Mouse (Mus musculus) MEL (cell line): Measurements from ENCODE around the gene Nubp2. TPM values are rescaled to one million over a fixed set of nuclear protein-coding genes. Genes with fewer than 3 reads are reported as not detected.

ENCODE experiments used
- DNase-seq: peaks from one replicate; pipeline ENCODE4 v3.0.0; 2011; ENCODE audit warnings: low read depth, low spot score
- H3K27ac ChIP-seq: 2 replicates; pipeline ENCODE4 v1.5.1; 2012; ENCODE audit warnings: low read depth, mild to moderate bottlenecking, control low read depth, low read length, moderate library complexity; ENCODE audit not compliant: control insufficient read depth
- H3K27me3 ChIP-seq, 2 experiments: fragments of 150-350 bp in 1 of 2; sonication (generic) in 1 of 2; 2 replicates each; pipeline ENCODE4 v1.6.1; 2012; ENCODE audit warnings: low read length in 2 of 2, mild to moderate bottlenecking in 2 of 2, improper control_type of control experiment in 1 of 2, moderate library complexity in 1 of 2; ENCODE audit not compliant: insufficient read depth in 2 of 2, control insufficient read depth in 1 of 2
- H3K36me3 ChIP-seq, 2 experiments: 2 replicates each; pipeline ENCODE4 v1.6.1; 2012 to 2014; ENCODE audit warnings: low read length in 2 of 2, improper control_type of control experiment in 1 of 2, inconsistent platforms in 1 of 2, mild to moderate bottlenecking in 1 of 2; ENCODE audit not compliant: insufficient read depth in 2 of 2, control insufficient read depth in 1 of 2
- H3K4me1 ChIP-seq, 2 experiments: fragments of 150-350 bp in 1 of 2; sonication (generic) in 1 of 2; 2 replicates each; pipeline ENCODE4 v1.6.1; 2012; ENCODE audit warnings: low read length in 2 of 2, improper control_type of control experiment in 1 of 2, mild to moderate bottlenecking in 1 of 2; ENCODE audit not compliant: insufficient read depth in 2 of 2, control insufficient read depth in 1 of 2
- H3K4me3 ChIP-seq, 2 experiments: fragments of 150-350 bp in 1 of 2; sonication (generic) in 1 of 2; 2 replicates each; pipeline ENCODE4 v1.5.1; 2012; ENCODE audit warnings: low read depth in 2 of 2, low read length in 2 of 2, mild to moderate bottlenecking in 2 of 2, moderate library complexity in 2 of 2, control low read depth in 1 of 2, improper control_type of control experiment in 1 of 2; ENCODE audit not compliant: control insufficient read depth in 1 of 2, insufficient read depth in 1 of 2
- H3K79me2 ChIP-seq: 2 replicates; pipeline ENCODE4 v1.6.1; 2012; ENCODE audit warnings: mild to moderate bottlenecking, low read length, moderate library complexity; ENCODE audit not compliant: control insufficient read depth, poor library complexity, insufficient read depth
- H3K9ac ChIP-seq: 2 replicates; pipeline ENCODE4 v1.6.1; 2012; ENCODE audit warnings: low read depth, mild to moderate bottlenecking, control low read depth, low read length, moderate library complexity; ENCODE audit not compliant: control insufficient read depth, poor library complexity, severe bottlenecking
- H3K9me3 ChIP-seq: fragments of 150-350 bp; sonication (generic); replicated peaks from 2 replicates; pipeline ENCODE4 v1.6.1; 2012; ENCODE audit warnings: mild to moderate bottlenecking, low read length, improper control_type of control experiment, moderate library complexity; ENCODE audit not compliant: insufficient read depth
- BHLHE40 ChIP-seq: IDR thresholded peaks from 2 replicates; pipeline ENCODE4 v1.6.1; 2012; ENCODE audit warnings: low read depth, mild to moderate bottlenecking, inconsistent platforms, low read length, improper control_type of control experiment, borderline replicate concordance
- CHD1 ChIP-seq: IDR thresholded peaks from 2 replicates; pipeline ENCODE4 v1.6.1; 2012; ENCODE audit warnings: low read depth, mild to moderate bottlenecking, inconsistent platforms, low read length, improper control_type of control experiment
- CHD2 ChIP-seq: IDR thresholded peaks from 2 replicates; pipeline ENCODE4 v1.6.1; 2011; ENCODE audit warnings: low read length, improper control_type of control experiment
- CTCF ChIP-seq, 3 experiments: IDR thresholded peaks in 2 of 3; conservative IDR thresholded peaks in 1 of 3; 2 replicates each; pipeline ENCODE4 v1.5.1; 2011 to 2012; ENCODE audit warnings: low read length in 3 of 3, low read depth in 2 of 3, mild to moderate bottlenecking in 2 of 3, improper control_type of control experiment in 1 of 3, inconsistent platforms in 1 of 3, mixed read lengths in 1 of 3, moderate library complexity in 1 of 3; ENCODE audit not compliant: control insufficient read depth in 1 of 3, insufficient read depth in 1 of 3, poor library complexity in 1 of 3, severe bottlenecking in 1 of 3
- E2F4 ChIP-seq: IDR thresholded peaks from 2 replicates; pipeline ENCODE4 v1.6.1; 2011; ENCODE audit warnings: low read depth, low read length, improper control_type of control experiment, borderline replicate concordance
- EP300 ChIP-seq, 2 experiments: IDR thresholded peaks; 2 replicates each; pipeline ENCODE4 v1.6.1; 2011; ENCODE audit warnings: improper control_type of control experiment in 2 of 2, low read length in 2 of 2, low read depth in 1 of 2, mild to moderate bottlenecking in 1 of 2
- GABPA ChIP-seq: IDR thresholded peaks from 2 replicates; pipeline ENCODE4 v1.6.1; 2012; ENCODE audit warnings: low read depth, mild to moderate bottlenecking, inconsistent platforms, low read length, improper control_type of control experiment, moderate library complexity
- GATA1 ChIP-seq: IDR thresholded peaks from 2 replicates; pipeline ENCODE4 v1.6.1; 2011; ENCODE audit warnings: low read depth, low read length, improper control_type of control experiment
- HCFC1 ChIP-seq: IDR thresholded peaks from 2 replicates; pipeline ENCODE4 v1.6.1; 2012; ENCODE audit warnings: low read depth, mild to moderate bottlenecking, inconsistent platforms, low read length, improper control_type of control experiment, moderate library complexity
- KAT2A ChIP-seq: conservative IDR thresholded peaks from 2 replicates; pipeline ENCODE4 v1.6.1; 2012; ENCODE audit warnings: low read depth, low read length, improper control_type of control experiment, inconsistent platforms
- MAFK ChIP-seq: IDR thresholded peaks from 2 replicates; pipeline ENCODE4 v1.6.1; 2011; ENCODE audit warnings: low read depth, mild to moderate bottlenecking, low read length, improper control_type of control experiment, borderline replicate concordance
- MAX ChIP-seq: IDR thresholded peaks from 2 replicates; pipeline ENCODE4 v1.6.1; 2011; ENCODE audit warnings: low read length, improper control_type of control experiment
- MAZ ChIP-seq: IDR thresholded peaks from 2 replicates; pipeline ENCODE4 v1.6.1; 2012; ENCODE audit warnings: low read depth, mild to moderate bottlenecking, inconsistent platforms, low read length, improper control_type of control experiment
- MEF2A ChIP-seq: IDR thresholded peaks from 2 replicates; pipeline ENCODE4 v1.6.1; 2014; ENCODE audit warnings: low read depth, mild to moderate bottlenecking, inconsistent platforms, low read length, improper control_type of control experiment; ENCODE audit not compliant: poor library complexity, insufficient replicate concordance, severe bottlenecking; ENCODE audit errors: extremely low read depth
- MXI1 ChIP-seq: IDR thresholded peaks from 2 replicates; pipeline ENCODE4 v1.6.1; 2011; ENCODE audit warnings: mild to moderate bottlenecking, low read depth, low read length, improper control_type of control experiment
- MYB ChIP-seq: IDR thresholded peaks from 2 replicates; pipeline ENCODE4 v1.6.1; 2011; ENCODE audit warnings: mild to moderate bottlenecking, low read depth, low read length, improper control_type of control experiment
- MYC ChIP-seq: IDR thresholded peaks from 2 replicates; pipeline ENCODE4 v1.6.1; 2011; ENCODE audit warnings: low read depth, mild to moderate bottlenecking, low read length, improper control_type of control experiment, moderate library complexity
- NRF1 ChIP-seq: IDR thresholded peaks from 2 replicates; pipeline ENCODE4 v1.6.1; 2014; ENCODE audit warnings: low read depth, mild to moderate bottlenecking, inconsistent platforms, low read length, improper control_type of control experiment, moderate library complexity; ENCODE audit not compliant: poor library complexity, insufficient read depth, severe bottlenecking
- POLR2A ChIP-seq, 2 experiments: IDR thresholded peaks; 2 replicates each; pipeline ENCODE4 v1.6.1; 2011 to 2012; ENCODE audit warnings: low read length in 2 of 2, mild to moderate bottlenecking in 2 of 2, control low read depth in 1 of 2, improper control_type of control experiment in 1 of 2, low read depth in 1 of 2, moderate library complexity in 1 of 2; ENCODE audit not compliant: control insufficient read depth in 1 of 2, insufficient read depth in 1 of 2, poor library complexity in 1 of 2
- POLR2AphosphoS5 ChIP-seq: IDR thresholded peaks from 2 replicates; pipeline ENCODE4 v1.6.1; 2012; ENCODE audit warnings: low read depth, borderline replicate concordance, mild to moderate bottlenecking, inconsistent platforms, low read length, moderate library complexity, mixed read lengths
- SIN3A ChIP-seq: IDR thresholded peaks from 2 replicates; pipeline ENCODE4 v1.6.1; 2012; ENCODE audit warnings: low read length, improper control_type of control experiment, inconsistent platforms
- SMC3 ChIP-seq: IDR thresholded peaks from 2 replicates; pipeline ENCODE4 v1.6.1; 2011; ENCODE audit warnings: low read depth, low read length, improper control_type of control experiment
- TCF12 ChIP-seq: IDR thresholded peaks from 2 replicates; pipeline ENCODE4 v1.6.1; 2014; ENCODE audit warnings: low read depth, mild to moderate bottlenecking, inconsistent platforms, low read length, improper control_type of control experiment, moderate library complexity
- ZC3H11A ChIP-seq: IDR thresholded peaks from 2 replicates; pipeline ENCODE4 v1.6.1; 2012; ENCODE audit warnings: low read depth, mild to moderate bottlenecking, inconsistent platforms, low read length, improper control_type of control experiment
- ZKSCAN1 ChIP-seq: IDR thresholded peaks from 2 replicates; pipeline ENCODE4 v1.6.1; 2012; ENCODE audit warnings: low read depth, mild to moderate bottlenecking, inconsistent platforms, low read length, improper control_type of control experiment, moderate library complexity
- ZNF384 ChIP-seq: IDR thresholded peaks from 2 replicates; pipeline ENCODE4 v1.6.1; 2012; ENCODE audit warnings: low read depth, mild to moderate bottlenecking, inconsistent platforms, low read length, improper control_type of control experiment
- polyA plus RNA-seq, 2 experiments: library from polyadenylated mRNA; stranded (reverse) in 1 of 2; unstranded in 1 of 2; fragments of >175 nt in 1 of 2; fragments of >200 nt in 1 of 2; gene quantifications; 2 replicates each; pipeline versions ENCODE4 v1.2.1 to v1.2.4; 2012; ENCODE audit warnings: low replicate concordance in 2 of 2, low read depth in 1 of 2; ENCODE audit not compliant: insufficient read length in 2 of 2, insufficient read depth in 1 of 2, missing spikeins in 1 of 2
- total RNA-seq: library from RNA; depleted of rRNA; stranded (reverse); fragments of 300-350 nt; gene quantifications from 2 replicates; pipeline ENCODE4 v1.2.3, GENCODE M21; 2012

Gene Nubp2
- total and polyA plus RNA-seq, 3 experiments, result 141 to 191 TPM; not detected in 1

DNA sequence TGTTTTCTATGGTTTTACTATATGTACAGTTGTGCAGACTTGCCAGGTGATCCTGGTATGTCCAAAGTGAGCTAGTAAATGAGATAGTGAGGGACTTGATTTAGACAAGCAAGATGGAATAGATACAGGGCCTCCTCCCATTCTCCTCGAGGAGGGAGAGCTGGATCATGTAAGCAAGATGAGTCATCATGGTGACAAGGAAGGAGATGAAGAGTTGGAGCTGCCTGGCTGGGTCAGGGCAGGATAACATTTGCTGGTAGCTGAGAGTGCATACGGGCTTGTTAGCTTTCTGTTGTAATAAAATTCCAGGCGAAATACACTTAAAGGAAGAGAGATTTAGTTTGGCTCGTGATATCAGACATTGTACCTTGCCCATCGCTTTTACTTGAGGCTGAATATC, 45.8 kb downstream of the Nubp2 start:
- H3K4me3 ChIP-seq, result no peak overlapping the region
- H3K27ac ChIP-seq, result no peak overlapping the region
- peaks cover 6 to 23% of the 10 kb centered on the region in 2 experiments for H3K27me3 ChIP-seq
- no peaks in the 10 kb centered on the region for H3K79me2 ChIP-seq
- no peaks in the 10 kb centered on the region for H3K36me3 ChIP-seq
- no peak for DNase-seq
- no peak overlapping the region for H3K9ac ChIP-seq
- no peak for TF ChIP-seq CHD2
- no peak for TF ChIP-seq GATA1
- TF ChIP-seq E2F4, result no peak
- TF ChIP-seq EP300 (IDR thresholded peaks at IDR 0.05; ENCODE audit: low read depth in 1 of 2, low read length in 2 of 2), result no peak
- no peak for TF ChIP-seq ZNF384
- TF ChIP-seq POLR2A (IDR thresholded peaks at IDR 0.05; ENCODE audit: control insufficient read depth in 1 of 2, insufficient read depth in 1 of 2, low read depth in 1 of 2, low read length in 2 of 2, poor library complexity in 1 of 2), result no peak
- TF ChIP-seq MEF2A, result no peak
- no peak for TF ChIP-seq TCF12
- TF ChIP-seq CTCF (IDR thresholded peaks at IDR 0.05 in 2 of 3, conservative IDR thresholded peaks at IDR 0.05 in 1 of 3; ENCODE audit: control insufficient read depth in 1 of 3, insufficient read depth in 1 of 3, low read depth in 2 of 3, low read length in 3 of 3, poor library complexity in 1 of 3, severe bottlenecking in 1 of 3), result no peak
- no peak for TF ChIP-seq MXI1
- TF ChIP-seq MAX, result no peak
- no peak for TF ChIP-seq SMC3
- TF ChIP-seq MYC, result no peak
- no peak for TF ChIP-seq ZKSCAN1
- no peak for TF ChIP-seq ZC3H11A
- no peak for TF ChIP-seq HCFC1
- no peak for TF ChIP-seq SIN3A
- H3K9me3 ChIP-seq, result no peaks in the 10 kb centered on the region
- no peaks in the 10 kb centered on the region for H3K4me1 ChIP-seq

DNA sequence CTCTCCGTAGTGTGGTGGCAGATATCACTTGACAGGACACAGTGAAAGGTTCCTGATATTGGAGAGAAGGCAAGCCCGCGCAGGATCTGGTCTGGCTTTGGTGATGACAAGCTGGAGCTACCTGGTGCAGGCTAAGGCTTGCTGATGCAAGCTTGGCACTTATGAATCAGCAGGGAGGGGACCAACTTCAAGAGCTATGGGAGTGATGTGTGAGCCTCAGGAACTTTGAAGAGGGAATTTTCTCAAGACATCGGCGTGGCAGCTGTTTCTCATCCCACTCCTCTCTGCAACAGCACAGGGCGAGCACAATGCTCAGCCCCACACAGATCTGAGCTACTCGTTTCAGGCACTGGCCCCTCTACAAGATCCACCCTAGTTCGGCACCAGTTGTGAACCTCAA, 46.3 kb downstream of the Nubp2 start, which contains the start of gene Hagh:
Gene Hagh (plus strand): TSS at position 302 of the 400 bp plus-strand sequence.
- no peak within 1 kb of the TSS for H3K27ac ChIP-seq
- H3K9me3 ChIP-seq, result no peaks in the 10 kb centered on the region
- no peak within 1 kb of the TSS for H3K4me3 ChIP-seq
- H3K9ac ChIP-seq, result no peak within 1 kb of the TSS
- TF ChIP-seq GATA1 (no peak), ZNF384 (no peak), GABPA (no peak), MYB (no peak), MAX (no peak), NRF1 (no peak), TCF12 (no peak), MEF2A (no peak), KAT2A (no peak), POLR2AphosphoS5 (no peak), CHD2 (no peak), CHD1 (no peak), MXI1 (no peak), ZC3H11A (no peak), MAFK (no peak), POLR2A (IDR thresholded peaks at IDR 0.05; ENCODE audit: control insufficient read depth in 1 of 2, insufficient read depth in 1 of 2, low read depth in 1 of 2, low read length in 2 of 2, poor library complexity in 1 of 2) (no peak), BHLHE40 (no peak), HCFC1 (no peak), E2F4 (no peak), MAZ (no peak)
- TF ChIP-seq, all 39 proteins: peak for 0
- Histone ChIP-seq H3K27me3 (peaks cover 6 to 28% of the 10 kb centered on the region in 2 experiments), H3K4me1 (no peaks in the 10 kb centered on the region), H3K79me2 (no peaks in the 10 kb centered on the region), H3K36me3 (no peaks in the 10 kb centered on the region)
- DNase-seq, result no peak
